Mouse (Mus musculus) G1E (cell line): ENCODE measurements at regions not wholly inside any gene's neighbourhood (a gene's known extent, or its start where the extent isn't known, plus 50 kb on each side); places are given as distances from the start of the nearest gene placed in this dataset.

ENCODE experiments used
- ATAC-seq: 2 replicates; pipeline ENCODE4 v1.8.0; 2016; ENCODE audit warnings: mild to moderate bottlenecking; ENCODE audit not compliant: insufficient number of reproducible peaks, poor library complexity, low FRiP score, severe bottlenecking; ENCODE audit errors: extremely low read depth
- DNase-seq: peaks from one replicate; pipeline ENCODE4 v3.0.0; 2012; ENCODE audit warnings: low spot score
- H3K27me3 ChIP-seq: 2 replicates; pipeline ENCODE4 v1.6.1; 2012; ENCODE audit warnings: mild to moderate bottlenecking, low read length, inconsistent platforms; ENCODE audit not compliant: insufficient read depth
- H3K36me3 ChIP-seq: replicated peaks from 2 replicates; pipeline ENCODE3; 2012; ENCODE audit warnings: mild to moderate bottlenecking, inconsistent platforms
- H3K4me1 ChIP-seq: 2 replicates; pipeline ENCODE4 v1.6.1; 2012; ENCODE audit warnings: low read depth, low read length, inconsistent platforms, mixed read lengths; ENCODE audit not compliant: insufficient read depth
- H3K4me3 ChIP-seq: 2 replicates; pipeline ENCODE4 v1.5.1; 2012; ENCODE audit warnings: low read depth, mild to moderate bottlenecking, inconsistent platforms, low read length, moderate library complexity, mixed read lengths
- H3K9me3 ChIP-seq: replicated peaks from 2 replicates; pipeline ENCODE4 v1.6.1; 2012; ENCODE audit warnings: inconsistent platforms
- CTCF ChIP-seq: IDR thresholded peaks from 2 replicates; pipeline ENCODE4 v1.5.1; 2012; ENCODE audit warnings: low read depth, low read length, inconsistent platforms, mixed read lengths
- GATA1 ChIP-seq: IDR thresholded peaks from 2 replicates; pipeline ENCODE4 v1.6.1; 2012; ENCODE audit warnings: borderline replicate concordance, low read length, inconsistent platforms, mixed read lengths
- GATA2 ChIP-seq: IDR thresholded peaks from 2 replicates; pipeline ENCODE4 v1.6.1; 2012; ENCODE audit warnings: low read depth, low read length, inconsistent platforms, borderline replicate concordance
- POLR2AphosphoS5 ChIP-seq: IDR thresholded peaks from 2 replicates; pipeline ENCODE4 v1.6.1; 2012; ENCODE audit warnings: low read depth, low read length, inconsistent platforms; ENCODE audit not compliant: insufficient replicate concordance
- TAL1 ChIP-seq: conservative IDR thresholded peaks from 2 replicates; pipeline ENCODE4 v1.6.1; 2012; ENCODE audit warnings: low read depth, low read length, inconsistent platforms, mixed read lengths

- ATAC-seq (no peak), DNase-seq (no peak)
- peaks cover 39% of the 10 kb centered on the region for H3K9me3 ChIP-seq
- no peak for TF ChIP-seq GATA1
- no peak for TF ChIP-seq TAL1
- TF ChIP-seq GATA2 = no peak
- no peak for TF ChIP-seq POLR2AphosphoS5
- TF ChIP-seq CTCF = no peak
- no peaks in the 10 kb centered on the region for H3K4me1 ChIP-seq
- no peaks in the 10 kb centered on the region for H3K27me3 ChIP-seq
- H3K36me3 ChIP-seq = no peaks in the 10 kb centered on the region
- H3K4me3 ChIP-seq = no peak overlapping the region
These were observed 120.9 kb upstream of the Gnao1 start for GRCm38 (mm10) chr8:93688845-93689244.

- no peak for TF ChIP-seq CTCF
- TF ChIP-seq GATA2 = no peak
- TF ChIP-seq TAL1 = no peak
- TF ChIP-seq GATA1 = no peak
- no peak for TF ChIP-seq POLR2AphosphoS5
- ATAC-seq (no peak), DNase-seq (no peak)
- no peaks in the 10 kb centered on the region for H3K36me3 ChIP-seq
- H3K4me1 ChIP-seq = no peaks in the 10 kb centered on the region
- peaks cover 36% of the 10 kb centered on the region for H3K9me3 ChIP-seq
- H3K4me3 ChIP-seq = no peak overlapping the region
- H3K27me3 ChIP-seq = no peaks in the 10 kb centered on the region
These were observed 119.8 kb upstream of the Gnao1 start for GRCm38 (mm10) chr8:93689832-93690471.

DNA sequence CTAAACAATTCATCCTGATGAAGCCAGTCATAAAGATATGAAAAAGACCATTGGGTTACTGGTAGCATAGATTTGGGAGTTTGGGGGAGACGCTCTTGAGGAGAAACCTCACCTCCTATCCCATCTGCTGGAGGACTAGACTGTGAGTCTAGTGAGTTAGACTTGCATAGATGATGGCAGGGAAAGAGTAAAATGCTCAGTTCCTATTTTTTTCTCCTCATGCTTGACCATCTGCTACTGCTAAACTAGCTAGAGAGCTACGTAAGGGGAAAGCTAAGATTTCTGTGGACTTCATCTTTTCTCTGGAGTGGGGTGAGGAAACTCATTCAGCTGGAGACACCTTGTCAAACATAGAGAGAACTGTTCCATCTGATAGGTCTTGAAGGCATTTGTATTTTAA lies 118.4 kb upstream of the Gnao1 start:
- H3K27me3 ChIP-seq = no peaks in the 10 kb centered on the region
- H3K9me3 ChIP-seq = peaks cover 42% of the 10 kb centered on the region
- H3K36me3 ChIP-seq = no peaks in the 10 kb centered on the region
- TF ChIP-seq TAL1 (no peak), POLR2AphosphoS5 (no peak), GATA2 (no peak), GATA1 (no peak), CTCF (no peak)
- no peaks in the 10 kb centered on the region for H3K4me1 ChIP-seq
- H3K4me3 ChIP-seq = no peak overlapping the region
- no peak for DNase-seq
- ATAC-seq = no peak

- Histone ChIP-seq H3K9me3 (peaks cover 42% of the 10 kb centered on the region), H3K36me3 (no peaks in the 10 kb centered on the region), H3K27me3 (no peaks in the 10 kb centered on the region), H3K4me1 (no peaks in the 10 kb centered on the region), H3K4me3 (no peak overlapping the region)
- no peak for DNase-seq
- no peak for TF ChIP-seq GATA1
- no peak for TF ChIP-seq CTCF
- TF ChIP-seq TAL1 = no peak
- no peak for TF ChIP-seq POLR2AphosphoS5
- TF ChIP-seq GATA2 = no peak
- ATAC-seq = no peak
These were observed 117.9 kb upstream of the Gnao1 start for GRCm38 (mm10) chr8:93691826-93692225.

GRCm38 (mm10) chr8:93697206-93697605 lies 112.6 kb upstream of the Gnao1 start:
- TF ChIP-seq POLR2AphosphoS5 = no peak
- no peak for TF ChIP-seq CTCF
- no peak for TF ChIP-seq GATA1
- Histone ChIP-seq H3K4me1 (no peaks in the 10 kb centered on the region), H3K36me3 (no peaks in the 10 kb centered on the region), H3K9me3 (peaks cover 54% of the 10 kb centered on the region), H3K27me3 (no peaks in the 10 kb centered on the region), H3K4me3 (no peak overlapping the region)
- no peak for ATAC-seq
- DNase-seq = no peak

GRCm38 (mm10) chr8:93698508-93698907 lies 111.3 kb upstream of the Gnao1 start:
- no peak for DNase-seq
- Histone ChIP-seq H3K36me3 (no peaks in the 10 kb centered on the region), H3K4me3 (no peak overlapping the region), H3K4me1 (no peaks in the 10 kb centered on the region), H3K9me3 (peaks cover 54% of the 10 kb centered on the region), H3K27me3 (no peaks in the 10 kb centered on the region)
- ATAC-seq = no peak
- TF ChIP-seq GATA1 = no peak
- no peak for TF ChIP-seq CTCF
- no peak for TF ChIP-seq GATA2
- no peak for TF ChIP-seq POLR2AphosphoS5
- no peak for TF ChIP-seq TAL1

GRCm38 (mm10) chr8:93701391-93701790 lies 108.4 kb upstream of the Gnao1 start:
- ATAC-seq (no peak), DNase-seq (no peak)
- Histone ChIP-seq H3K9me3 (peaks cover 61% of the 10 kb centered on the region), H3K27me3 (no peaks in the 10 kb centered on the region), H3K36me3 (no peaks in the 10 kb centered on the region), H3K4me3 (no peak overlapping the region), H3K4me1 (no peaks in the 10 kb centered on the region)
- no peak for TF ChIP-seq POLR2AphosphoS5
- no peak for TF ChIP-seq CTCF
- no peak for TF ChIP-seq TAL1
- TF ChIP-seq GATA2 = no peak
- TF ChIP-seq GATA1 = no peak
